Mouse (Mus musculus): ENCODE measurements at regions not wholly inside any gene's neighbourhood (a gene's known extent, or its start where the extent isn't known, plus 50 kb on each side); places are given as distances from the start of the nearest gene placed in this dataset.

GRCm38 (mm10) chr1:137750894-137751293 lies 424.6 kb downstream of the Ptprc start:
- DNase-seq (ENCODE audit: low read depth), result no peak

- no peak for DNase-seq (ENCODE audit: low read depth)
These were observed 429.4 kb downstream of the Ptprc start for GRCm38 (mm10) chr1:137746129-137746528.

- no peak for DNase-seq (ENCODE audit: low read depth)
These were observed 437.2 kb downstream of the Ptprc start for GRCm38 (mm10) chr1:137738157-137738851.

GRCm38 (mm10) chr1:137703882-137704281 lies 471.6 kb downstream of the Ptprc start:
- no peak for DNase-seq (ENCODE audit: low read depth)

GRCm38 (mm10) chr1:137698876-137699275 lies 476.6 kb downstream of the Ptprc start:
- DNase-seq (ENCODE audit: low read depth), result no peak

GRCm38 (mm10) chr1:137697289-137697688 lies 478.2 kb downstream of the Ptprc start:
- no peak for DNase-seq (ENCODE audit: low read depth)

GRCm38 (mm10) chr1:137696796-137697195 lies 478.7 kb downstream of the Ptprc start:
- DNase-seq (ENCODE audit: low read depth), result no peak

- no peak for DNase-seq (ENCODE audit: low read depth)
These were observed 479.8 kb downstream of the Ptprc start for GRCm38 (mm10) chr1:137695751-137696150.

- DNase-seq (ENCODE audit: low read depth), result no peak
These were observed 483.0 kb downstream of the Ptprc start for GRCm38 (mm10) chr1:137692525-137692924.

GRCm38 (mm10) chr1:137690860-137691595 lies 484.5 kb downstream of the Ptprc start:
- no peak for DNase-seq (ENCODE audit: low read depth)

GRCm38 (mm10) chr1:137670650-137671049 lies 504.9 kb downstream of the Ptprc start:
- DNase-seq (ENCODE audit: low read depth), result no peak

GRCm38 (mm10) chr1:137669849-137670248 lies 505.7 kb downstream of the Ptprc start:
- DNase-seq (ENCODE audit: low read depth), result no peak

GRCm38 (mm10) chr1:137658141-137658540 lies 517.4 kb downstream of the Ptprc start:
- no peak for DNase-seq (ENCODE audit: low read depth)

- DNase-seq (ENCODE audit: low read depth), result no peak
These were observed 518.5 kb downstream of the Ptprc start for GRCm38 (mm10) chr1:137656900-137657458.

GRCm38 (mm10) chr1:137654171-137654570 lies 521.3 kb downstream of the Ptprc start:
- no peak for DNase-seq (ENCODE audit: low read depth)

GRCm38 (mm10) chr1:137653495-137653894 lies 522.0 kb downstream of the Ptprc start:
- no peak for DNase-seq (ENCODE audit: low read depth)

- DNase-seq (ENCODE audit: low read depth), result no peak
These were observed 524.9 kb downstream of the Ptprc start for GRCm38 (mm10) chr1:137650629-137651028.

- no peak for DNase-seq (ENCODE audit: low read depth)
These were observed 525.4 kb downstream of the Ptprc start for GRCm38 (mm10) chr1:137650082-137650481.

GRCm38 (mm10) chr1:137648832-137649231 lies 526.7 kb downstream of the Ptprc start:
- no peak for DNase-seq (ENCODE audit: low read depth)

- no peak for DNase-seq (ENCODE audit: low read depth)
These were observed 530.9 kb downstream of the Ptprc start for GRCm38 (mm10) chr1:137644601-137645040.

- DNase-seq (ENCODE audit: low read depth), result no peak
These were observed 532.0 kb downstream of the Ptprc start for GRCm38 (mm10) chr1:137643508-137643907.

- DNase-seq (ENCODE audit: low read depth), result no peak
These were observed 534.7 kb downstream of the Ptprc start for GRCm38 (mm10) chr1:137640848-137641247.

GRCm38 (mm10) chr1:137636947-137637346 lies 538.6 kb downstream of the Ptprc start:
- no peak for DNase-seq (ENCODE audit: low read depth)
